Mouse (Mus musculus) thymus, adult 2 months (tissue): ENCODE measurements around the gene Fmnl2. TPM values are rescaled to one million over a fixed set of nuclear protein-coding genes. Genes with fewer than 3 reads are reported as not detected.

Experiments used
- DNase-seq: peaks from one replicate; pipeline ENCODE4 v3.0.0; 2021
- H3K27ac ChIP-seq: fragments of 200-500 bp; 2 replicates; pipeline ENCODE4 v1.5.1; 2012; ENCODE audit warnings: low read length, control low read depth; ENCODE audit not compliant: control insufficient read depth, insufficient read depth
- H3K27me3 ChIP-seq: fragments of 200-500 bp; 2 replicates; pipeline ENCODE4 v1.6.1; 2012; ENCODE audit warnings: mild to moderate bottlenecking, low read length, moderate library complexity, mixed read lengths; ENCODE audit not compliant: control insufficient read depth, insufficient read depth
- H3K36me3 ChIP-seq: fragments of 200-500 bp; 2 replicates; pipeline ENCODE4 v1.6.1; 2012; ENCODE audit warnings: mild to moderate bottlenecking, low read length, moderate library complexity; ENCODE audit not compliant: control insufficient read depth, insufficient read depth
- H3K4me1 ChIP-seq: fragments of 200-500 bp; replicated peaks from 2 replicates; pipeline ENCODE4 v1.6.1; 2012; ENCODE audit warnings: low read length; ENCODE audit not compliant: control insufficient read depth, insufficient read depth
- H3K4me3 ChIP-seq: fragments of 200-500 bp; 2 replicates; pipeline ENCODE4 v1.5.1; 2012; ENCODE audit warnings: mild to moderate bottlenecking, low read length, control low read depth, moderate library complexity; ENCODE audit not compliant: control insufficient read depth, insufficient read depth
- CTCF ChIP-seq: fragments of 200-500 bp; IDR thresholded peaks from 2 replicates; pipeline ENCODE4 v1.5.1; 2012; ENCODE audit warnings: mild to moderate bottlenecking, control low read depth, low read length, moderate library complexity, borderline replicate concordance; ENCODE audit not compliant: control insufficient read depth, poor library complexity, insufficient read depth; ENCODE audit errors: extremely low read depth
- POLR2A ChIP-seq: fragments of 200-500 bp; IDR thresholded peaks from 2 replicates; pipeline ENCODE4 v1.6.1; 2012; ENCODE audit warnings: mild to moderate bottlenecking, low read length, control low read depth, moderate library complexity; ENCODE audit not compliant: control insufficient read depth, poor library complexity, insufficient read depth; ENCODE audit errors: extremely low read depth
- WGBS: fragments of 180-500 bp; shearing (Covaris S2); methylation state at CpG from one replicate; pipeline ENCODE4 v1.1.7; 2018; 5-methylcytosine and 5-hydroxymethylcytosine counted together
- polyA plus RNA-seq: library from polyadenylated mRNA; depleted of rRNA; stranded (reverse); fragments of >200 nt; gene quantifications from 2 replicates; pipeline ENCODE4 v1.2.3, GENCODE M21; 2012

The Fmnl2 gene
- polyA plus RNA-seq, 1 experiment, result 5.0 TPM

DNA sequence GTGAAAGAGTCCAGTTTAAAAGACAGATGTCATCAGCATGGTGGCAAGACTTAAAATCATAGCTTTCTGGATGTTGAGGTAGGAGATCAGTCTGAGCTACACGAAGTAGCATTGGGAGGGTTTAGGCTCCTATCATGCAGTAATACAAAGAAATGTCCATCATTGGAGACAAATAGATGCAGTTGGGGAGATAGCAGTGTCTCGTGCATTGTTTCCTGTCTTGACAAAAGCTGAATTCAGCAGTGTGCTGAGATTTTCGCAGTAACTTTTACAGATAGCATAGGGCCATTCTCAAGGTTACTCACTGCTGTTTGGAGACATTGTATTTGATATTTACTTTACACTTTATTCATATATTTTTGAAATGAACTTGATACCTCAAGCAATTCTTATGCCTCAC, 128.7 kb downstream of the Fmnl2 start:
- Histone ChIP-seq H3K27ac (no peak overlapping the region), H3K27me3 (no peaks in the 10 kb centered on the region), H3K4me3 (no peak overlapping the region), H3K4me1 (peaks cover 4% of the 10 kb centered on the region; the same call in 1 of the 2 replicates), H3K36me3 (no peaks in the 10 kb centered on the region)
- DNase-seq, result no peak
- 91% methylated on average over 3 of the region's 3 CpGs for WGBS
- TF ChIP-seq CTCF, result no peak
- no peak for TF ChIP-seq POLR2A

DNA sequence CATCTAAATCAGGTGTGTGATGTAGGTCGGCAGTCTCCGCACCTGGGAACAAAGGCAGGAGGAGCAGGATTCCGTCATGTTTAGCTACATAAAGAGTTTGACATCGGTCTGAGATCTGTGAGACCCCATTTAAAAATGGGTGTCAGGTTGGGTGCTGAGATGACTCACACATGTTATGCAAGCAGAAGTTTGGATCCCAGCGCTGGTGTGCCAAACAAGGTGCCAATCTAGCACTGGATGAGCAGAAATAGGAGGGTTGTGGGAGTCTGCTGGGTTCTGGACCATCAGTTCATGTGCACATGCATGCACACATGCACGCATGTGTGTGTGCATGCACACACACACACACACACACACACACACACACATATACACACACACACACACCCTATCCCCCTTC, 129.4 kb downstream of the Fmnl2 start:
- WGBS, result 97% methylated on average over 6 of the region's 6 CpGs
- Histone ChIP-seq H3K27ac (no peak overlapping the region), H3K4me1 (peaks cover 4% of the 10 kb centered on the region; the same call in 1 of the 2 replicates), H3K36me3 (no peaks in the 10 kb centered on the region), H3K4me3 (no peak overlapping the region), H3K27me3 (no peaks in the 10 kb centered on the region)
- TF ChIP-seq POLR2A (no peak), CTCF (no peak)
- DNase-seq, result no peak

DNA sequence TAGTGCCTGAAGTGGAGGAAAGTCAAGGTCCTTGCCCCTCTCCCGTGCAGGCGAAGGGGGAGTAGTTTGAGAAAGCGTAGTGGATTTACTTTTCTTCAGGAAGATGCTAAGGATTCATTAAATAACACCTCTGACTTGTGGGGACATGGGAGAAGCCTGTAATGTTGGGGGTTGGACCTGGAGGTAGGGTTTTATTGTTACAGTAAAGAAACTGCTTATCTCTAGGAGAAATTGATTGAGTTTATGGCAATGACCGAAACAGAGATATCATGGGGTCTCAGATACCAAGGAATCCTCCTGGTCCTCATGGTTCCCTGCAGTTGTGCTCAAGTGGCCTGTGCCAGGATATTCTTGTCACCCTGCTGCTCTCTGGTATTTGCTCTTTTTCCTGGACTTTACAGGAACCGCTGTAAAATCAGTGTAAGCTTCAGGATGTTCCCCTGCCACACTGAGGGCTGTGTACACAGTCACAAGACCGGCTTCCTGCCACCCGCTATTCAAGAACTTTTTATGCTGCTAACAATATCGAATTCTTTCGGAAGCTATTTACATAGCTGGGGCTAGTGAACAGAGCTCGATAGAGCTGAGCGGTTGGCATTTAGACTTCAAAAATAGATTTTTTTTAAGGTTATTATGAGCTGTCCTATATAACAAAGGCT, 130.1 kb downstream of the Fmnl2 start:
- H3K4me1 ChIP-seq, result peaks cover 4% of the 10 kb centered on the region; the same call in 1 of the 2 replicates
- no peaks in the 10 kb centered on the region for H3K27me3 ChIP-seq
- WGBS, result 70% methylated on average over 11 of the region's 11 CpGs
- no peak overlapping the region for H3K4me3 ChIP-seq
- H3K36me3 ChIP-seq, result no peaks in the 10 kb centered on the region
- no peak for TF ChIP-seq POLR2A
- no peak for TF ChIP-seq CTCF
- no peak overlapping the region for H3K27ac ChIP-seq
- DNase-seq, result no peak

- H3K27ac ChIP-seq, result no peak overlapping the region
- no peak overlapping the region for H3K4me3 ChIP-seq
- no peaks in the 10 kb centered on the region for H3K36me3 ChIP-seq
- 66% methylated on average over 4 of the region's 4 CpGs for WGBS
- no peak for DNase-seq
- H3K27me3 ChIP-seq, result no peaks in the 10 kb centered on the region
- no peak for TF ChIP-seq CTCF
- peaks cover 4% of the 10 kb centered on the region; the same call in 1 of the 2 replicates for H3K4me1 ChIP-seq
Observed at GRCm38 (mm10) chr2:52989316-52989715, 131.7 kb downstream of the Fmnl2 start.

DNA sequence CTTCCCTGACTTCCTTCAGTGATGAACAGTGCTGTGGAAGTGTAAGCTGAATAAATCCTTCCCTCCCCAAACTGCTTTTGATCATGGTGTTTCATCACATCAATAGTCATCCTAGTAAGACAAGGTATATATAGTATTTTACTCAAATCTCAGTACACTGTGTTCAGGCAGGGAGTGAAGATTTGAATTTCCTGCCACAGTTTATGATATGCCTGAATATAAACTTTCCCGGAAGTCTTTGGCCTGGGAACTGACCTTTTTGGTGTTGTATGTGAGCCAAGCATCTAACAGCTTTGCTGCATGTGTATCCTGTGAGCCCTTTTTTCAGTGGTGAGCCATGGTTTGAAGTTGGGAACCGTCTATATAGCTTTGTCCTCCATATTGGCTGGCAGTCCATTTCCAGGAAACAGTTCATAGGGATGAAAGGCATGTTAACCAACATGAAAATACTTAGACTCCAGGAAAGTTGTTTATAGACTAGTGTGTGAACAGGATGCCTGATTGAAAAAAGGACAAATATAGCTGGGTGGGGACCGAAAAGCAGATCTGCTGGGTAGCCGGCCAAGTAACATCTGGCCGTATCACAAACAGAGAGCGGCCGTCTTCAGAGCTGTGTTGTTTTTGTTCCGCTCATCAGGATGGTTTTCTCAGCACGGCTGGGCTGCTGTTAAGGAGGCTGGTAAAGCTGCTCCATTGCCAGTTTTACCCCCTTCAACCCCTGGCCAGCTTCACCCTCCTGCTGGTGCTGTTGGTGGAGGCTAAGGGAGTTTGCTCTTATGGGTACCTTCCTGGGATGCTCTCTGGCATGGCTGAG, 133.4 kb downstream of the Fmnl2 start:
- WGBS, result 94% methylated on average over 9 of the region's 9 CpGs
- no peak for TF ChIP-seq POLR2A
- no peak for TF ChIP-seq CTCF
- no peaks in the 10 kb centered on the region for H3K36me3 ChIP-seq
- DNase-seq, result no peak
- H3K4me1 ChIP-seq, result no peaks in the 10 kb centered on the region
- H3K27me3 ChIP-seq, result no peaks in the 10 kb centered on the region
- no peak overlapping the region for H3K27ac ChIP-seq
- H3K4me3 ChIP-seq, result no peak overlapping the region

DNA sequence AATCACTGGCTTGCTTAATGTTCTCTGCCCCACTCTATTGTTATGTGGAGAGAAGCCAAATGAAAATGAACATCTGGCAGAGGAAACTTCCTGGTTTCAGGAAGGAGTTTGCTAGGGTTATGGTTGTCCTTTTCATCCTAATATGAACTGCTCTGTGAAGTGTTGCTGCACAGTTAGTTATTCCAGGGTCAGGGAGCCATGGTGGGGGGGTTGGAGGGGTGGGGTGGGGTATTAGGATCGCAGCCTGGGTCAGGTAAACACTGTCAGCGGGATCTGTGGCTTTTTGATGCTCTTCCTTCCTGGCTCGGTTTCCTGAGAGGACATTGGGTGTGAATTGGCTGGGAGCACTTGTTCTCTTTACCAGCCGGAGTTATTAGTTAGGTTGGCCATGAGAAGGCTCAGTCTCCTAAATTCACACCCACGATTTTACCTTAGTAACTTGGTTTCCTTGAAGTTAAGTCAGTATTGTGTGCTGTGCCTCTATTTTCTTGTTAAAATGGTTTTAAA, 134.1 kb downstream of the Fmnl2 start:
- H3K4me3 ChIP-seq, result no peak overlapping the region
- H3K27me3 ChIP-seq, result no peaks in the 10 kb centered on the region
- WGBS, result 80% methylated on average over 5 of the region's 5 CpGs
- H3K36me3 ChIP-seq, result no peaks in the 10 kb centered on the region
- TF ChIP-seq CTCF, result no peak
- TF ChIP-seq POLR2A, result no peak
- H3K4me1 ChIP-seq, result no peaks in the 10 kb centered on the region
- no peak overlapping the region for H3K27ac ChIP-seq
- no peak for DNase-seq

DNA sequence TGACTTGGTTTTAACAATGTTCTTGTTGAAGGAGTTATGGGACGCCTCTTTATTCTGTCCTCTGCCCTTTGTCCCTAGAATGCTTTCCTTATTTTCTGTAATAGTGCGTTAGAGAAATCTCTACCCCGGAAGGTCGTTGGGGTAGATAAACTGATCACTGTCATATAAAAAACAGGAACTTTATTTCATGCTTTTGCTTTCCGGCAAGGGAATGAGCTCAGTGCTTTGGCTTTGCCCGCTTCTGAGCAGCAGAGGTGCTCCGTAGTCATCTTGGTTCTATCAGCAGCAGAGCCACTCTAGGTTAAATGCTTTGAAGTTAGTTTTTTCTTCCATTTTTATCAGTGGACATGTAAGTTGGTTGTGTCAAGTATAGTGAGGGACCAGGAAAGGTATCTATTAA, 135.6 kb downstream of the Fmnl2 start:
- no peak for DNase-seq
- WGBS, result 50% methylated on average over 7 of the region's 7 CpGs
- Histone ChIP-seq H3K27ac (no peak overlapping the region), H3K27me3 (no peaks in the 10 kb centered on the region), H3K4me1 (no peaks in the 10 kb centered on the region), H3K36me3 (no peaks in the 10 kb centered on the region), H3K4me3 (no peak overlapping the region)
- TF ChIP-seq CTCF (no peak), POLR2A (no peak)
